Mouse (Mus musculus): ENCODE measurements around the gene Gse1. TPM values are rescaled to one million over a fixed set of nuclear protein-coding genes. Genes with fewer than 3 reads are reported as not detected.

Gse1 gene
- total and polyA plus RNA-seq, 3 experiments = 12.1 to 24.3 (median 21.0) TPM

DNA sequence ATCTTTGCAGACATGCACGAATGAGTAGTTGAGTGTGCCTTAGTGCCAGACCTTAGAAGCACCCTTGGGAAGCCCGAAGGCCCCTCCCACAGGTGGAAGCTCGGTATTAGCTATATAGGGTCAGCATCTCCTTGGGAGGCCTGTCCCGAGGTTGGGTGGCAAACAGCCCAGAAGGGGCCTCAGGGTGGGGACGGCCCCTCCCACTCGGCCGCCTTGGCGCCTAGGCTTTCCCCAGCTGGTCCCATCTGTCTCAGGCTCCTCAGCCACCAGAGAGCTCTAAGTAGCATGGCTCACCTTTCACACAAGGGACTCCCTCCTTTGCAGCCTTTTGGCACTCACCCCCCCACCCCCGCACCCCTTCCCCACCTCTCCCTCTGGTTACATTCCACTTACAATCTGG lies 43.9 kb upstream of the Gse1 start:
- H3K27ac ChIP-seq = no peak overlapping the region
- peaks cover 37% of the 10 kb centered on the region for H3K4me1 ChIP-seq (ENCODE audit: control insufficient read depth, insufficient read depth, low read length)
- no peak overlapping the region for H3K9ac ChIP-seq (ENCODE audit: low read depth, low read length)
- H3K4me3 ChIP-seq = no peak overlapping the region
- intact Hi-C loops (cut with DNase I) = no loop called here
- no peaks in the 10 kb centered on the region for H3K27me3 ChIP-seq (ENCODE audit: control insufficient read depth, insufficient read depth, low read length)
- H3K79me2 ChIP-seq (replicated peaks; ENCODE audit: control insufficient read depth, insufficient read depth, low read length) = no peaks in the 10 kb centered on the region
- H3K36me3 ChIP-seq (ENCODE audit: control insufficient read depth, insufficient read depth, low read length) = no peaks in the 10 kb centered on the region
- DNase-seq = peak; percentile 45 to 46
- TF ChIP-seq CTCF (IDR thresholded peaks at IDR 0.05) (no peak), POLR2A (IDR thresholded peaks at IDR 0.05; ENCODE audit: insufficient read depth, low read depth, low read length) (no peak), EP300 (IDR thresholded peaks at IDR 0.05; ENCODE audit: insufficient read depth, low read depth, low read length) (no peak)
- WGBS = 47% methylated on average over 9 of the region's 9 CpGs

DNA sequence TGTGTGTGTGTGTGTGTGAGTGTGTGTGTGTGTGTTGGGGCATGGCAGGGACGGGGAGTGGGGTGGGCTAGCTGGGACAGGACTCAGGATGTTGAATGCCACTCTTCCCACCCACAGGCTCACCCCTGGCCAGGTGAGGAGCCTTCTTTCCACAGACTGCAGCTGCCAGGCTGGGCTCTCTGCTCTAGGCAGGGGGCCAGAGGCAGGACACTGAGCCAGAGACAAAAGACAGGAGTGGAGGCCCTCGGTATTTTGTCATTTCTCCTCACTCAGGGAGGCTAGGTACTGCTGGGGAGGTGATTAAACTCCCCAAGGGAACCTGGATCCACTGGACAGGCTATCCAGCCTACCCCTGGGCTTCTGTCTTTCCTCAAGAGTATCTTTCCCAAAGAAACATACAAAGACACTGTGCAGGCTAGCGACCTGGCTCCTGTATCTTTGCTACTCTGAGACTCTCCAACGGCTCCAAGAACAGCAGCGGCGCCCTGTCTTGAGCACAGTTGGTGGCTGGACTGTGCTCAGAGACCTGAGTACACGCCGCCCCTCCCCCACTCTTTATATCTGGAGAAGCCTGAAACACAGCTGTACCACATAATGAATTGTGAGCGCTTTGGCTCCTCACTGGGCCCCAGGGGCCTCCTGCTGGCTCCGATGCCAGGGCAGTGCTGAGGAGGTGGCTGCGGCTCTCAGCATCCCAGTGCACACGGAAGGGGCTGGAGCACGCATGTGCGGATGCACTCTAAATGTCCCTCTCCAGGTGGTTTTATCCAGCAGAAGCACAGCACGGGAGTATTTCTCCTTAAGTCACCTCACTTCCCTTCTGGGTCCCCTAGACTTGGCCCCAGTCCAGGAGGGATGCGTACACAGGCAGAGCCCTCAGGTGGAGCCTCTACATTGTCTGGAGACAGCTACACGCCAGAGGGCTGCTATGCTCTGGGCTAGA lies 43.1 kb upstream of the Gse1 start:
- peak; percentile 58 to 63 for DNase-seq
- Histone ChIP-seq H3K4me3 (no peak overlapping the region), H3K4me1 (ENCODE audit: control insufficient read depth, insufficient read depth, low read length) (peaks cover 40% of the 10 kb centered on the region), H3K27me3 (ENCODE audit: control insufficient read depth, insufficient read depth, low read length) (no peaks in the 10 kb centered on the region), H3K27ac (peak overlapping the region; percentile 36), H3K79me2 (replicated peaks; ENCODE audit: control insufficient read depth, insufficient read depth, low read length) (no peaks in the 10 kb centered on the region), H3K36me3 (ENCODE audit: control insufficient read depth, insufficient read depth, low read length) (no peaks in the 10 kb centered on the region), H3K9ac (ENCODE audit: low read depth, low read length) (no peak overlapping the region)
- intact Hi-C loops (cut with DNase I) = loop anchor here (5.0 kb wide), 1 partner anchor 302 kb away; no protein-coding TSS in a partner anchor
- 29% methylated on average over 17 of the region's 17 CpGs for WGBS
- TF ChIP-seq EP300 (IDR thresholded peaks at IDR 0.05; ENCODE audit: insufficient read depth, low read depth, low read length) (no peak), POLR2A (IDR thresholded peaks at IDR 0.05; ENCODE audit: insufficient read depth, low read depth, low read length) (no peak), CTCF (IDR thresholded peaks at IDR 0.05) (no peak)

DNA sequence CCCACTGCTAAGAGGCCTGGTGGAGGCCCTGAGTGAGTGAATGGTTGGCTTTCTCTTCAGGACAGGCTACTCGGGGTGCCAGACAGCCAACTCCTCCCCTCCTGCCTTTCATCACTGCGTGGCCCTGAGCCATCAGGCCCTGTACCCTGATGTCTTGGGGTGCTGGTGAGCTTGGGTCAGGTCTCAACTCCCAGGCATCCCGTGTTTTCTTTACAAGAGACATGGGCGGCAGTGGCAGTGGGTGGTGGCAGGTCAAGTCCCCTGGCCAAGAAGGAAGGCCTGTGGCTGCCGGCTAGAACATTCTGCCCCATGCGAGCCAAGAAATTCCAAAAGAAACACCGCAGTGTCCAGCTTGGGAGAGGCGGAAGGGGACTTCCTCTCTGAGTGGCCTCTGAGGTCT lies 41.8 kb upstream of the Gse1 start:
- H3K27ac ChIP-seq = peak overlapping the region; percentile 72

DNA sequence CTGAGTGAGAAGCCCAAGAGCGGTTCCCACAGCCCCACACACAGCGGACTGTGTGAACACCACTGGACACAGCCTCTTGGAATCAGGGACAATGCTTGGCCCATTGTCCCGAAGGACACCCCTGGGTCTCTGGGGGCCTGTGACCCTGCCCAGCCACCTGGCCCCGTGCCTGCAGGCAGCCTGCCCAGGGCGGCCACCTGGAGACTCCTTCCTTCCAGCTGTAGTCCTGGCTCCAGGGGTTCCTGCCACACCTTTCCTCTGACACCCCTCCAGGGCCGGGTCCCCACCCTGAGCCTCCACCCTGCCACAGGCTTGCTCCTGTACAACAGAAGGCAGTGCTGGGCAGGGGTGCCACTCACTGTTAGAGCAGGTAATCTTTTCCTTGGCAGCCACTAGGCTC lies 39.7 kb upstream of the Gse1 start:
- intact Hi-C loops (cut with DNase I) = loop anchor here (5.0 kb wide), 1 partner anchor 299 kb away; no protein-coding TSS in a partner anchor
- Histone ChIP-seq H3K4me1 (ENCODE audit: control insufficient read depth, insufficient read depth, low read length) (peaks cover 44% of the 10 kb centered on the region), H3K36me3 (ENCODE audit: control insufficient read depth, insufficient read depth, low read length) (no peaks in the 10 kb centered on the region), H3K27me3 (ENCODE audit: control insufficient read depth, insufficient read depth, low read length) (no peaks in the 10 kb centered on the region), H3K27ac (peak overlapping the region; percentile 49), H3K9ac (ENCODE audit: low read depth, low read length) (no peak overlapping the region), H3K4me3 (no peak overlapping the region), H3K79me2 (replicated peaks; ENCODE audit: control insufficient read depth, insufficient read depth, low read length) (no peaks in the 10 kb centered on the region)
- WGBS = 56% methylated on average over 6 of the region's 6 CpGs
- no peak for TF ChIP-seq POLR2A (IDR thresholded peaks at IDR 0.05; ENCODE audit: insufficient read depth, low read depth, low read length)
- no peak for TF ChIP-seq CTCF (IDR thresholded peaks at IDR 0.05)
- TF ChIP-seq EP300 (IDR thresholded peaks at IDR 0.05; ENCODE audit: insufficient read depth, low read depth, low read length) = peak; percentile 91; the same call in 1 of the 2 replicates
- DNase-seq = peak; percentile 89 to 91

More for the DNA sequence above, 41.8 kb upstream of the Gse1 start:
- TF ChIP-seq EP300 (IDR thresholded peaks at IDR 0.05; ENCODE audit: insufficient read depth, low read depth, low read length) = peak; percentile 30; the same call in 1 of the 2 replicates
- TF ChIP-seq CTCF (IDR thresholded peaks at IDR 0.05) = no peak
- WGBS = 11% methylated on average over 8 of the region's 8 CpGs
- Histone ChIP-seq H3K4me1 (ENCODE audit: control insufficient read depth, insufficient read depth, low read length) (peaks cover 43% of the 10 kb centered on the region), H3K9ac (ENCODE audit: low read depth, low read length) (peak overlapping the region; percentile 31), H3K79me2 (replicated peaks; ENCODE audit: control insufficient read depth, insufficient read depth, low read length) (no peaks in the 10 kb centered on the region), H3K27me3 (ENCODE audit: control insufficient read depth, insufficient read depth, low read length) (no peaks in the 10 kb centered on the region), H3K36me3 (ENCODE audit: control insufficient read depth, insufficient read depth, low read length) (no peaks in the 10 kb centered on the region), H3K4me3 (no peak overlapping the region)
- intact Hi-C loops (cut with DNase I) = loop anchor here (5.0 kb wide), 1 partner anchor 301 kb away; no protein-coding TSS in a partner anchor
- peak; percentile 75 to 84 for DNase-seq

DNA sequence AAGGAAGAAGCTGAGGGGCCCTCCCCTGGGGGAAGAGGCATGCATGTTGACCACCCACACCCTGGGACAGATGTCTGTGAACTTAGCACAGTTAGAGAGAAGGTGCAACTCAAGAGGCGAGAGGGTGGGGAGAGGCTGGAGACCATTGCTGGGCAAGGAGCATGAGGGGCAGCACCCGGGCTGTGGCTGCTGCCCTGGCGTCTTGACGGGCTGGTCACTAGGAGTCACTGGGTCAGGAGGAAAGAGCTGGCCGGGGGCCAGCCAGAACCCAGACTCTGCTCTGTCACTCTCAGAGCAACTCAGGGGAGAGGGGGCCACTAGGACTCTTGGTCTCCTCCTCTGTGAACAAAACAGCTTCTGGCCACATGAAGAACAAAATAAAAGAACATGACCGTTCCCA lies 38.8 kb upstream of the Gse1 start:
- intact Hi-C loops (cut with DNase I) = loop anchor here (5.0 kb wide), 1 partner anchor 298 kb away; no protein-coding TSS in a partner anchor
- Histone ChIP-seq H3K36me3 (ENCODE audit: control insufficient read depth, insufficient read depth, low read length) (no peaks in the 10 kb centered on the region), H3K79me2 (replicated peaks; ENCODE audit: control insufficient read depth, insufficient read depth, low read length) (no peaks in the 10 kb centered on the region), H3K4me3 (no peak overlapping the region), H3K27ac (no peak overlapping the region; the same call in 1 of the 2 replicates), H3K27me3 (ENCODE audit: control insufficient read depth, insufficient read depth, low read length) (no peaks in the 10 kb centered on the region), H3K4me1 (ENCODE audit: control insufficient read depth, insufficient read depth, low read length) (peaks cover 42% of the 10 kb centered on the region), H3K9ac (ENCODE audit: low read depth, low read length) (no peak overlapping the region)
- DNase-seq = no peak
- TF ChIP-seq CTCF (IDR thresholded peaks at IDR 0.05) = no peak
- TF ChIP-seq EP300 (IDR thresholded peaks at IDR 0.05; ENCODE audit: insufficient read depth, low read depth, low read length) = no peak
- TF ChIP-seq POLR2A (IDR thresholded peaks at IDR 0.05; ENCODE audit: insufficient read depth, low read depth, low read length) = no peak
- 54% methylated on average over 6 of the region's 6 CpGs for WGBS

Data from heart, adult 2 months (tissue).